Mouse (Mus musculus) heart, adult 9 months (tissue): ENCODE data around the gene Cyct.

Experiments used
- DNase-seq, 2 experiments: peaks; one replicate each; pipeline ENCODE4 v3.0.0; 2022; ENCODE audit warnings: low spot score in 2 of 2

The Cyct gene

GRCm38 (mm10) chr2:76338215-76339156 lies 21.8 kb downstream of the Cyct start, which contains the start of gene Pde11a:
Gene Pde11a (minus strand): TSS chr2:76338774.
- DNase-seq, result no peak

GRCm38 (mm10) chr2:76334596-76334995 lies 25.7 kb downstream of the Cyct start:
- DNase-seq, result no peak

DNA sequence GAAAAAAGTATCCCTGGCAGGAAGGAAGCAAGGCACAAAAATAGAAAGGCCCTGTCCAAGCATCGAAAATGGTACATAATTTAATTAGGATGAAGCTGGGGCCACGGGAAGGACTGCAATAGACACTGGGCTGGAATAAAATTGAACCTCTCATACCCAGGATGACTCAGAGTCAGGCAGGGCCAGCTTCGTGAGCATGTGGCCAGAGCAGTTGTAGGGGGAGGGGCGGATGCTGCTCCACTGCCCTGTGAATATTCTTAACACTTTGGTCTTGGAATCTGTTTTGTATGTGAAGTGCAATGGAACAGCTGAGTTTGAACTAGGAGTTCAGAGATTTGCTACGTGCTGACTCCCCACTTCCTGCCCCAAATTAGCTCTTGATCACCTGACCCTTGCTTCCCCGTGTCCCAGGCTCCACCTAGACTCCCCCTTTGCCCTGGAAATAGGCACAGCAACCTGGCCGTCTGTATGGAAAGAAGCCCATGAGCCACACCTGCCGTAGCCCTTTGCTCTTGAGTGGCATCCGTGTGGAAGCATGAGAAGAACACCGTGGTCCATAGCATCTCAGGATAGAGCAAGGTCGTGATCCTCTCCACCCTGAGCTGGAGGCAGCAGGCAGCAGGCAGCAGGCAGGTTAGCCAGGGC lies 28.0 kb downstream of the Cyct start:
- no peak for DNase-seq

DNA sequence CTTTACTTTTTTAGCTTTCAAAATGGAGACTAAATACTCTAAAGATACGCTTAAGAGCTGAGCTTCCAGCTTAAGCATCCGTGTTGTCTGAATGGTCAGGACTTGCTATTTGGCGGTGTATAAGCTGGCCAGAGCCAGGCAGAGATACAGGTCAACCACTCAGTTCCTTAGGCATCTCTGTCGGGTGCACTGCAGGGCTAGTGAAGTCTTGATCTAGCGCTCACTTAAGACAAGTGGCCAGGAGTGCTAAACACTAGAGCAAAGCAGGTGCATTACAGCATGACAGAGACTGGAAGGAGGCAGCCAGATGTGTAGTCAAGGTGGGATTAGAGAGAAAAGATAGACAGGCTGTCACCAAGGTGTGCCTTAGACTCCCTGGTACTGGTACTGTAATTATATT lies 30.2 kb downstream of the Cyct start:
- DNase-seq, result no peak

DNA sequence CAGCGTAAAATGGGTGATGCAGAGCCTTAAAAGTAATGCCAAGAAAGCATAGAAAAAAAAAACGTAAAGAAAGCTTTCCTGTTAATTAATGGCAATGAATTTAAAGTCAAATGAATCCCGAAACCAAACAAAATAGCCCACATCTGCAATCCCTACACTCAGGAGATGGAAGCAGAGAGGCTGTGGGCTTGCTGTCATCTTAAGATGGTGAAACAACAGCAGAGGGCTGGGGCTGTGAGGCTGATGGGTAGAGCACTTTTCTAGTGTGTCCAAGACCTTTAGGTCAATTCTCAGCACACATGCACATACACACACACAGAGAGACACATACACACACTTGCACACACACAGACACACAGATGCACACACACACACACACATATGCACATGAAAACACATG lies 34.1 kb downstream of the Cyct start:
- DNase-seq, result no peak

- DNase-seq, result no peak
Observed at GRCm38 (mm10) chr2:76324463-76324862, 35.8 kb downstream of the Cyct start.

- no peak for DNase-seq
Observed at GRCm38 (mm10) chr2:76323185-76323875, 36.9 kb downstream of the Cyct start.

DNA sequence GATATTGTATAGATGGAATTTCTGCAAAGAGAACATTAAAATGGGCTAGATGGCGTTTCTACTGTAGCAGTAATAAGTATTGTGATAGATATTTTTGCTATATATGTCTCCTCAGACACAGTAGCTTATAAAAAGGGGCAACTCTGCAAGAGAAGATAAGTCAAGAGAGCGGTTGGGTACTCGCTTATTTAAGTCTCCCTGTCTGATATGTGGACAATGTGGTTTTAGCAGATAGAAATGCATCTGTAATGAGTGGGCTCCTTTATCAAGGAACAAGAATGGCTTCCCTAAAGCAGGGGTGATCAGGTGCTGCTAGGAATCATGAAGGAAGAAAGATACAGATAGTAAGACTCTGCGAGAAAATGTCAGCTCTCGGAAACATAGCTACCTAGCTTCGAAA lies 39.9 kb downstream of the Cyct start:
- DNase-seq, result no peak

DNA sequence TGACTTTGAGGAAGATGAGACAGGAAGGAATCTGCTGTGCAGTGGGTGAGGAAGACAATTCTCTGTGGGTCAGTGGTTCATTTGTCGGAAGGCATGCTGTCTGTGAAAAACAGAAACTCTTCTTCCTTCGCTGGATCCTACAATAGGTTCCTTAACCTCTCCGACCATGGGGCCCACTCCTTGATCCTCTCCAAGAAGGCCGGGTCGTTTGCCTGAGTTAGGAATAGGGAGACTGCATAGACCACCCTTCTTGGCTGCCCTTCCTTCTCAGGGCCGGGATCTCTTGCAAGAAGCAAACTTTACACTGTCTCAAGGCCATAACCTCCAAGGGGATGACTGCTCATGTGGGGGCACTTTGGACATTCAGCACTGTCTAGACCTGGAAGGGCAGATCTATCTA lies 41.0 kb downstream of the Cyct start:
- no peak for DNase-seq
